Mouse (Mus musculus): ENCODE results near the gene Zfp322a.

GRCm38 (mm10) chr13:23402626-23403025 lies 33.6 kb upstream of the Zfp322a start:
- TF ChIP-seq CTCF (IDR thresholded peaks at IDR 0.05; ENCODE audit: extremely low read depth, insufficient read depth, insufficient read length, insufficient replicate concordance) = no peak
- TF ChIP-seq POLR2A (IDR thresholded peaks at IDR 0.05; ENCODE audit: low read depth, low read length) = no peak
